Comparison of ENCODE assay signal across 20 mouse cellular contexts in the genomic region with DNA sequence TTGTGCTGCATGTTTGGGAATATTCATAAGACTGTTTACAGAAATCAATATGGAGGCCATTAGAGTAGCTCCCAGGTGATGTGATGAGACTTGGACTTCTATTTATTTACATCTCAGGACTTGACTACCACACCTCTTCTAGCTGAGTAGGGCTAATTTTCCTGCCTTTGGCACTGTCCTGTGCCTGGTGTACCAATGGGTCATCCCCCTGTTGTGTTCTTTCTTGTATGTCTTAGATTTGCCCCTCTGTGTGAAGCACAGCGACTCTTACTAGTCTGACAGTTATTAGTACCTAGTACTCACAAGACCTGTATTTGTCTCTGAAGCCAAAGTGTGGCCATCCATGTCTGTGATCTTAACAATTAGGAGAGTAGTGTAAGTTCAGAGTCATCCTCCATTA.
"Had no signal": no experiment of that assay in that cellular context is flagged by ENCODE, and none has a peak within 500 bp of the region (broad histone marks: within the 10 kb centered on the region; RNA-seq: fewer than 3 reads in every experiment).

No protein-coding gene starts in this region.

- H3K9me3 ChIP-seq: heart, embryonic 12.5 days; hindbrain, embryonic 10.5 days; hindbrain, embryonic 12.5 days; intestine, embryonic 15.5 days; limb, embryonic 10.5 days; limb, embryonic 12.5 days had no signal

- DNase-seq: gastrocnemius, adult 2 months; gastrocnemius, postnatal 10 days; gastrocnemius, postnatal 25 days; heart, adult 2 months; heart, postnatal 10 days; heart, postnatal 4 days; kidney, adult 8-10 months; kidney, postnatal 10 days; kidney, postnatal 25 days; kidney, postnatal 4 days had no signal

- H3K27me3 ChIP-seq: heart, embryonic 12.5 days; hindbrain, embryonic 12.5 days; intestine, embryonic 15.5 days; limb, embryonic 12.5 days had no signal

- H3K4me3 ChIP-seq: gastrocnemius, adult 2 months; heart, adult 2 months; heart, embryonic 12.5 days; hindbrain, embryonic 10.5 days; hindbrain, embryonic 12.5 days; intestine, embryonic 15.5 days; layer of hippocampus, adult 2 months; left cerebral cortex, adult 2 months; limb, embryonic 10.5 days; limb, embryonic 12.5 days had no signal

- H3K4me1 ChIP-seq: heart, embryonic 12.5 days; intestine, embryonic 15.5 days; limb, embryonic 10.5 days had no signal

- H3K9ac ChIP-seq: heart, embryonic 12.5 days; hindbrain, embryonic 12.5 days; hindbrain, embryonic 14.5 days; intestine, embryonic 15.5 days; limb, embryonic 12.5 days; liver, embryonic 14.5 days had no signal

- H3K27ac ChIP-seq: gastrocnemius, adult 2 months; heart, adult 2 months; hindbrain, embryonic 10.5 days; hindbrain, embryonic 12.5 days; hindbrain, embryonic 14.5 days; intestine, embryonic 15.5 days; layer of hippocampus, adult 2 months; left cerebral cortex, adult 2 months; limb, embryonic 10.5 days; limb, embryonic 12.5 days; liver, embryonic 14.5 days had no signal
